Mouse (Mus musculus): ENCODE results near the gene Vwa2.

- no peak for TF ChIP-seq POLR2A (IDR thresholded peaks at IDR 0.05; ENCODE audit: control insufficient read depth, extremely low read depth, insufficient read depth, low read length, poor library complexity)
- no peak for TF ChIP-seq CTCF (IDR thresholded peaks at IDR 0.05; ENCODE audit: borderline replicate concordance, control insufficient read depth, extremely low read depth, insufficient read depth, low read length, poor library complexity)
These were observed 84.0 kb downstream of the Vwa2 start for GRCm38 (mm10) chr19:56958011-56958410.

Measured in thymus, adult 2 months (tissue).